Mouse (Mus musculus) heart, embryonic 14.5 days (tissue): ENCODE measurements around the gene Vmn2r32. TPM values are rescaled to one million over a fixed set of nuclear protein-coding genes. Genes with fewer than 3 reads are reported as not detected.
"Not testable (repeated sequence)": the region's sequence is repeated elsewhere in the genome, so short reads cannot be mapped to it uniquely, and the experiment has no call there.

ENCODE experiments used
- ATAC-seq: fragments of 200-750 bp; cut with Nextera tagmentation; 2 replicates; pipeline ENCODE4 v1.8.0; 2017; ENCODE audit warnings: low read depth, moderate TSS enrichment; ENCODE audit not compliant: insufficient number of reproducible peaks, insufficient read depth, low FRiP score
- H3K27ac ChIP-seq, 2 experiments: fragments of 200-500 bp in 1 of 2; fragments of 300-500 bp in 1 of 2; sonication (generic) in 1 of 2; replicated peaks in 1 of 2; 2 replicates each; pipeline ENCODE4 v1.5.1; 2012 to 2014; ENCODE audit warnings: low read depth in 2 of 2, low read length in 2 of 2, control low read depth in 1 of 2, mild to moderate bottlenecking in 1 of 2, mixed read lengths in 1 of 2; ENCODE audit not compliant: control insufficient read depth in 1 of 2, insufficient read depth in 1 of 2
- H3K27me3 ChIP-seq: fragments of 300-500 bp; sonication (generic); 2 replicates; pipeline ENCODE4 v1.6.1; 2014; ENCODE audit warnings: mild to moderate bottlenecking, low read length, control low read depth; ENCODE audit not compliant: control insufficient read depth, insufficient read depth
- H3K36me3 ChIP-seq: fragments of 300-500 bp; sonication (generic); 2 replicates; pipeline ENCODE4 v1.6.1; 2014; ENCODE audit warnings: mild to moderate bottlenecking, control low read depth, low read length, mixed read lengths; ENCODE audit not compliant: control insufficient read depth, insufficient read depth
- H3K4me1 ChIP-seq, 2 experiments: fragments of 200-500 bp in 1 of 2; fragments of 300-500 bp in 1 of 2; sonication (generic) in 1 of 2; 2 replicates each; pipeline ENCODE4 v1.6.1; 2012 to 2014; ENCODE audit warnings: low read length in 2 of 2, control low read depth in 1 of 2, mixed read lengths in 1 of 2; ENCODE audit not compliant: control insufficient read depth in 2 of 2, insufficient read depth in 2 of 2
- H3K4me2 ChIP-seq: fragments of 300-500 bp; sonication (generic); 2 replicates; pipeline ENCODE4 v1.6.1; 2014; ENCODE audit warnings: mild to moderate bottlenecking, low read length
- H3K4me3 ChIP-seq, 2 experiments: fragments of 200-500 bp in 1 of 2; fragments of 300-500 bp in 1 of 2; sonication (generic) in 1 of 2; 2 replicates each; pipeline ENCODE4 v1.5.1; 2012 to 2014; ENCODE audit warnings: low read length in 2 of 2, mild to moderate bottlenecking in 2 of 2, control low read depth in 1 of 2, low read depth in 1 of 2, moderate library complexity in 1 of 2; ENCODE audit not compliant: control insufficient read depth in 1 of 2, insufficient read depth in 1 of 2
- H3K9ac ChIP-seq: fragments of 300-500 bp; sonication (generic); 2 replicates; pipeline ENCODE4 v1.6.1; 2014; ENCODE audit warnings: mild to moderate bottlenecking, low read length
- H3K9me3 ChIP-seq: fragments of 300-500 bp; sonication (generic); 2 replicates; pipeline ENCODE4 v1.6.1; 2016; ENCODE audit warnings: low read length, control low read depth; ENCODE audit not compliant: control insufficient read depth
- WGBS: fragments of 180-500 bp; shearing (Covaris S2); extraction: QIAGEN DNeasy Blood & Tissue Kit; methylation state at CpG from one replicate; pipeline ENCODE4 v1.1.7; 2014; 5-methylcytosine and 5-hydroxymethylcytosine counted together
- polyA plus RNA-seq: library from polyadenylated mRNA; unstranded; fragments of >200 nt; fragmentation: Nextera tagmentation; extraction: Ambion mirVana; gene quantifications from 2 replicates; pipeline ENCODE4 v1.2.1, GENCODE M21; 2014

Gene Vmn2r32
- not detected in 2 replicates for polyA plus RNA-seq

DNA sequence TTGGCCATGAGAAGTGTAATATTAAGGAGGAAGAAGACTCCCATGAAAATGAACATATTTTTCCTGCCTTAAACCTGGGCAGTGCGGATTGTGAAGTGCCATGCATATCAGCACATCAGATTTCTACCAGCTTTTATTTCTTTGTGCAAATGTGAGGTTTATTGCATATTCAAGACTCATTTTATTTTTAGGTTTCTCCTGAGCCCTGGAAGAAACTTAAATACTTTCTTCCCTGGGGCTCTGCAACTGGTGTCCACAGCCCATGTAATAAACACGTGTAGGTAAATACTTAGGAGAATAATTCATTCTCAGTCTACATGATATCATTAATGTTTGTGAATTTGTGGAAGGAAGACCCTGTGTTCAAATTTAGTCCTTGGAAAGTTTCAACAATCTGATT, at the start of gene Vmn2r32:
Gene Vmn2r32, minus strand, starts transcription at position 101 of the 400 bp plus-strand sequence.
- WGBS: no CpG with 5 or more reads among the region's 2 CpGs
- not testable (repeated sequence) for H3K4me3 ChIP-seq, H3K4me1 ChIP-seq, H3K27ac ChIP-seq, H3K27me3 ChIP-seq, ATAC-seq, H3K9me3 ChIP-seq, H3K36me3 ChIP-seq, H3K4me2 ChIP-seq, H3K9ac ChIP-seq

Other genes with a start within 250 kb of the Vmn2r32 start
- 0.14 TPM in 1 of 2 replicates, not detected in the other for gene Vmn2r29, start 232.7 kb downstream of the Vmn2r32 start, polyA plus RNA-seq
- gene Gm45844, start 201.7 kb downstream of the Vmn2r32 start, polyA plus RNA-seq: 1.9 and 2.3 TPM in 2 replicates
- gene Clcn4, start 179.2 kb downstream of the Vmn2r32 start, polyA plus RNA-seq: 46.2 and 50.1 TPM in 2 replicates
- gene Vmn2r30, start 142.4 kb downstream of the Vmn2r32 start, polyA plus RNA-seq: not detected in 2 replicates
- not detected in 2 replicates for gene Gm45783, start 105.4 kb downstream of the Vmn2r32 start, polyA plus RNA-seq
- not detected in 2 replicates for gene Vmn2r31, start 80.3 kb downstream of the Vmn2r32 start, polyA plus RNA-seq
- not detected in 2 replicates for gene Vmn2r33, start 86.8 kb upstream of the Vmn2r32 start, polyA plus RNA-seq
- not detected in 2 replicates for gene Vmn2r34, start 209.5 kb upstream of the Vmn2r32 start, polyA plus RNA-seq